Mouse (Mus musculus): ENCODE measurements at regions not wholly inside any gene's neighbourhood (a gene's known extent, or its start where the extent isn't known, plus 50 kb on each side); places are given as distances from the start of the nearest gene placed in this dataset.
"Not testable (repeated sequence)": the region's sequence is repeated elsewhere in the genome, so short reads cannot be mapped to it uniquely, and the experiment has no call there.

DNA sequence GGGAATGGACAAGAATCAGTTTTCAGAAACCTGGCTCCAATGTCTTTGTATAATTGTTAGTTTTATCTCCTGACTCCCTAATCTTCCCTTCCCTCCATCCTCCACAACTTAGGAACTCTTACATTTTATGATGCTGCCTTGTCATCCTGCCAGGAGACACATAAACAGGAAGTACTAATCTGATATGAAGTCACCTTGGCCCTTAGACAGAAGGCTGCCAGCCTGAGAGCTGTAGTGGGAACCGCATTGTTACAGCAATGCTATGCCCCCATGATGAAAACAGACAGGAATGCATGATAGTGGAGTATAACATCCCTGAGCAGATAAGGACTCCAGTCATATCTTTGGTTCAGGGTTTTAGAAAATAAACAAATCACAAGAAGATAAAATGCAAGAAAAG is 734.8 kb upstream of the 4930452B06Rik start:
- no peak overlapping the region for H3K4me2 ChIP-seq (ENCODE audit: low read depth)
- no peaks in the 10 kb centered on the region for H3K4me1 ChIP-seq (ENCODE audit: control insufficient read depth, insufficient read depth, low read length)
- no peak for DNase-seq (ENCODE audit: low spot score)
- ATAC-seq (ENCODE audit: insufficient read depth, low FRiP score, low TSS enrichment) = no peak
- WGBS = 83% methylated on average over 1 of the region's 1 CpGs
- H3K27me3 ChIP-seq (ENCODE audit: control insufficient read depth, insufficient read depth, low read length) = no peaks in the 10 kb centered on the region
- no peak overlapping the region for H3K4me3 ChIP-seq (ENCODE audit: low read depth, low read length)
- no peak overlapping the region for H3K27ac ChIP-seq (ENCODE audit: low read depth, low read length)
- H3K36me3 ChIP-seq (ENCODE audit: control insufficient read depth, insufficient read depth, low read length) = no peaks in the 10 kb centered on the region
- no peak overlapping the region for H3K9ac ChIP-seq (ENCODE audit: low read length)
- no peaks in the 10 kb centered on the region for H3K9me3 ChIP-seq (ENCODE audit: control insufficient read depth, low read length)

GRCm38 (mm10) chr14:9393271-9393771 is 727.3 kb upstream of the 4930452B06Rik start:
- peak; percentile 80 for DNase-seq (ENCODE audit: low spot score)
- Histone ChIP-seq H3K4me1 (ENCODE audit: control insufficient read depth, insufficient read depth, low read length) (no peaks in the 10 kb centered on the region), H3K4me2 (ENCODE audit: low read depth) (no peak overlapping the region), H3K9me3 (ENCODE audit: control insufficient read depth, low read length) (no peaks in the 10 kb centered on the region), H3K4me3 (ENCODE audit: low read depth, low read length) (no peak overlapping the region), H3K36me3 (ENCODE audit: control insufficient read depth, insufficient read depth, low read length) (no peaks in the 10 kb centered on the region), H3K27ac (ENCODE audit: low read depth, low read length) (no peak overlapping the region), H3K27me3 (ENCODE audit: control insufficient read depth, insufficient read depth, low read length) (no peaks in the 10 kb centered on the region), H3K9ac (ENCODE audit: low read length) (no peak overlapping the region)
- 18% methylated on average over 4 of the region's 4 CpGs for WGBS
- ATAC-seq (ENCODE audit: insufficient read depth, low FRiP score, low TSS enrichment) = peak; percentile 27; the same call in 1 of the 2 replicates

GRCm38 (mm10) chr14:9389878-9390536 is 724.0 kb upstream of the 4930452B06Rik start:
- ATAC-seq (ENCODE audit: insufficient read depth, low FRiP score, low TSS enrichment); H3K4me2 ChIP-seq (ENCODE audit: low read depth); H3K27ac ChIP-seq (ENCODE audit: low read depth, low read length); H3K9ac ChIP-seq (ENCODE audit: low read length); H3K36me3 ChIP-seq (ENCODE audit: control insufficient read depth, insufficient read depth, low read length); H3K9me3 ChIP-seq (ENCODE audit: control insufficient read depth, low read length); DNase-seq (ENCODE audit: low spot score); H3K27me3 ChIP-seq (ENCODE audit: control insufficient read depth, insufficient read depth, low read length); H3K4me1 ChIP-seq (ENCODE audit: control insufficient read depth, insufficient read depth, low read length); H3K4me3 ChIP-seq (ENCODE audit: low read depth, low read length): not testable (repeated sequence)
- WGBS = 95% methylated on average over 5 of the region's 5 CpGs

DNA sequence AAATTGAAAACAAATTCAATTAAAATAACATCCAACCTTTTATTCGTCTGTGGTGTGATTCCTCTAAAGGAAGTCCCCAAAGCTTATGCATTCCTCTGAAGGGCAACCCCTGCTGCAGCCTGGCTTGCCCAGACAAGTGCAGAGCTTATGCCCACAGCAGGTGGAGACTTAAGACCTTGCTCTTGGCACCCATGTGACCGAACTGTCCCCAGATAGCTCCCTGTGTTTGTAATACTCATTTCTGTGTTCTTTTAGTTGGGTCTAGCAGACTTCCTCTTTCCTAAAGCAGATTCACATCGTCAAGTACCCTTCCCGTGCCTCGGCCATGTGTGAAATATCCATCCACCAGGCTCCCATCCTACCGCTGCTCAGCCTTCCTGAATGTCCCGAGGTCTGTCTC is 723.1 kb upstream of the 4930452B06Rik start:
- ATAC-seq (ENCODE audit: insufficient read depth, low FRiP score, low TSS enrichment) (no peak), DNase-seq (ENCODE audit: low spot score) (no peak)
- Histone ChIP-seq H3K27me3 (ENCODE audit: control insufficient read depth, insufficient read depth, low read length) (no peaks in the 10 kb centered on the region), H3K9ac (ENCODE audit: low read length) (no peak overlapping the region), H3K4me3 (ENCODE audit: low read depth, low read length) (no peak overlapping the region), H3K4me1 (ENCODE audit: control insufficient read depth, insufficient read depth, low read length) (no peaks in the 10 kb centered on the region), H3K9me3 (ENCODE audit: control insufficient read depth, low read length) (no peaks in the 10 kb centered on the region), H3K36me3 (ENCODE audit: control insufficient read depth, insufficient read depth, low read length) (no peaks in the 10 kb centered on the region), H3K27ac (ENCODE audit: low read depth, low read length) (no peak overlapping the region), H3K4me2 (ENCODE audit: low read depth) (no peak overlapping the region)
- WGBS = 82% methylated on average over 7 of the region's 7 CpGs
